Mouse (Mus musculus) olfactory bulb, adult 2 months (tissue): ENCODE data around the gene Cic. TPM values are rescaled to one million over a fixed set of nuclear protein-coding genes. Genes with fewer than 3 reads are reported as not detected.

Source experiments
- H3K27ac ChIP-seq: fragments of 200-500 bp; 2 replicates; pipeline ENCODE4 v1.5.1; 2012; ENCODE audit warnings: low read depth, low read length; ENCODE audit not compliant: insufficient read depth
- H3K4me1 ChIP-seq: fragments of 200-500 bp; 2 replicates; pipeline ENCODE4 v1.6.1; 2012; ENCODE audit warnings: low read length; ENCODE audit not compliant: control insufficient read depth, insufficient read depth
- H3K4me3 ChIP-seq: fragments of 200-500 bp; 2 replicates; pipeline ENCODE4 v1.5.1; 2012; ENCODE audit warnings: mild to moderate bottlenecking, low read depth, low read length, moderate library complexity; ENCODE audit not compliant: insufficient read depth
- CTCF ChIP-seq: fragments of 200-500 bp; IDR thresholded peaks from 2 replicates; pipeline ENCODE4 v1.5.1; 2012; ENCODE audit warnings: low read depth, mild to moderate bottlenecking, low read length, moderate library complexity; ENCODE audit not compliant: insufficient read depth
- POLR2A ChIP-seq: fragments of 200-500 bp; IDR thresholded peaks from 2 replicates; pipeline ENCODE4 v1.6.1; 2012; ENCODE audit warnings: mild to moderate bottlenecking, low read depth, low read length, moderate library complexity; ENCODE audit not compliant: insufficient read depth
- WGBS: fragments of 180-500 bp; shearing (Covaris S2); methylation state at CpG from one replicate; pipeline ENCODE4 v1.1.7; 2018; 5-methylcytosine and 5-hydroxymethylcytosine counted together
- polyA plus RNA-seq: library from polyadenylated mRNA; stranded (reverse); fragments of >200 nt; gene quantifications from 2 replicates; pipeline ENCODE4 v1.2.4, GENCODE M21; 2012; ENCODE audit warnings: low replicate concordance; ENCODE audit not compliant: missing spikeins, insufficient read depth, insufficient read length

The Cic gene
- polyA plus RNA-seq, 1 experiment, result 41.9 TPM

- WGBS, result 70% methylated on average over 20 of the region's 20 CpGs
- peaks cover 28% of the 10 kb centered on the region for H3K4me1 ChIP-seq
- H3K27ac ChIP-seq, result no peak overlapping the region
- no peak overlapping the region for H3K4me3 ChIP-seq
- no peak for TF ChIP-seq POLR2A
- TF ChIP-seq CTCF, result no peak
Observed at GRCm38 (mm10) chr7:25285511-25286238, 18.2 kb downstream of the Cic start.

GRCm38 (mm10) chr7:25286989-25287388, 19.5 kb downstream of the Cic start:
- Histone ChIP-seq H3K4me3 (no peak overlapping the region), H3K4me1 (peaks cover 27% of the 10 kb centered on the region), H3K27ac (no peak overlapping the region)
- 76% methylated on average over 8 of the region's 8 CpGs for WGBS
- TF ChIP-seq CTCF, result no peak
- no peak for TF ChIP-seq POLR2A

- WGBS, result 91% methylated on average over 12 of the region's 12 CpGs
- no peak overlapping the region for H3K4me3 ChIP-seq
- TF ChIP-seq CTCF, result no peak
- no peak for TF ChIP-seq POLR2A
Observed at GRCm38 (mm10) chr7:25288011-25288410, 20.5 kb downstream of the Cic start.

DNA sequence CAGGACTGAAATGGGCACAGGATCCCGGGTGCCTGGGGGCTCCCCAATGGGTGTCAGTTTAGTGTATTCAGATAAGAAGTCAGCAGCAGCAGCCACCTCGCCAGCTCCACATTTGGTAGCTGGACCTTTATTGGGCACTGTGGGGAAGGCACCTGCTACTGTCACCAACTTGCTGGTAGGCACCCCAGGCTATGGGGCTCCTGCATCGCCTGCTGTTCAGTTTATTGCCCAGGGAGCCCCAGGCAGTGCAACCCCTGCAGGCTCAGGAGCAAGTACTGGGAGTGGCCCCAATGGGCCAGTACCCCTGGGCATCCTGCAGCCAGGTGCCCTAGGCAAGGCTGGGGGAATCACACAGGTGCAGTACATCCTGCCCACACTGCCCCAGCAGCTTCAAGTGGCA, 21.2 kb downstream of the Cic start:
- 95% methylated on average over 3 of the region's 3 CpGs for WGBS

More at GRCm38 (mm10) chr7:25288011-25288410, 20.5 kb downstream of the Cic start:
- H3K27ac ChIP-seq, result no peak overlapping the region
- peaks cover 27% of the 10 kb centered on the region for H3K4me1 ChIP-seq

DNA sequence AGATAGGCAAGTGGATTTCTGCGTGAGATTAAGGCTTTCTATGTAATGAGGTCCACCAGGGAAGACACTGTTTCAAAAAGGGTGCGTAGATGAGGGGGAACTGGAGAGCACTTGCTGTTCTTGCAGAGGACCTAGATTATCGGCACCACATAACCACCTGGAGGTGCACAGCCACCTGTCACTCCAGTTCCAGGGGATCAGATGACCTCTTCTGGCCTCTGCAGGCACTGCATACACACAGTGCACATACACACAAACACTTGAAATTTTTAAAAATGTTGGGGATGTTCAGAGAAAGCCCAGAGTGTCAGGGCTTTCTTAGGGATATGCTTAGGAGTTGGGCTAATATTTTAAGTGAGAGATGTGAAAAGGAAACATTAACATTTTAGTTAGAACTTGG, 22.4 kb downstream of the Cic start:
- Histone ChIP-seq H3K27ac (no peak overlapping the region), H3K4me3 (no peak overlapping the region), H3K4me1 (peaks cover 9% of the 10 kb centered on the region)
- WGBS, result 100% methylated on average over 3 of the region's 3 CpGs
- TF ChIP-seq CTCF (no peak), POLR2A (no peak)

More for the DNA sequence above, 21.2 kb downstream of the Cic start:
- Histone ChIP-seq H3K27ac (no peak overlapping the region), H3K4me1 (peaks cover 21% of the 10 kb centered on the region), H3K4me3 (no peak overlapping the region)
- TF ChIP-seq CTCF (no peak), POLR2A (no peak)

DNA sequence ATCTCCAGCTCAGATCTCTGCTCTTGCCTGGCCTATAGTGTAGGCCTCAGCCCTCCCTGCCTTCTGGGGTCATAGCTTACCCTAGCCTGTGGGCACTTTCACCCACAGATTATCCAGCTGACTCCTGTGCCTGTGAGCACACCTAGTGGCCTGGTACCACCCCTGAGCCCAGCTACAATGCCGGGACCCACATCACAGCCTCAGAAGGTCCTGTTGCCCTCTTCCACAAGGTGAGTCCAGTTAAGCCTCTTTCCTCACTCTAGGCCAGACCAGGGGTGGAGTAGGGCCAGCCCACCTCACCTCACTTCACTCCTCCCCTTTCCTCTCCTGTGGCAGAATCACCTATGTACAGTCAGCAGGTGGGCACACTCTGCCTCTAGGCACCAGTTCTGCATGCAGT, 23.0 kb downstream of the Cic start:
- peaks cover 8% of the 10 kb centered on the region; the same call in 1 of the 2 replicates for H3K4me1 ChIP-seq
- 100% methylated on average over 1 of the region's 1 CpGs for WGBS
- H3K4me3 ChIP-seq, result no peak overlapping the region
- H3K27ac ChIP-seq, result no peak overlapping the region
- TF ChIP-seq POLR2A (no peak), CTCF (no peak)

DNA sequence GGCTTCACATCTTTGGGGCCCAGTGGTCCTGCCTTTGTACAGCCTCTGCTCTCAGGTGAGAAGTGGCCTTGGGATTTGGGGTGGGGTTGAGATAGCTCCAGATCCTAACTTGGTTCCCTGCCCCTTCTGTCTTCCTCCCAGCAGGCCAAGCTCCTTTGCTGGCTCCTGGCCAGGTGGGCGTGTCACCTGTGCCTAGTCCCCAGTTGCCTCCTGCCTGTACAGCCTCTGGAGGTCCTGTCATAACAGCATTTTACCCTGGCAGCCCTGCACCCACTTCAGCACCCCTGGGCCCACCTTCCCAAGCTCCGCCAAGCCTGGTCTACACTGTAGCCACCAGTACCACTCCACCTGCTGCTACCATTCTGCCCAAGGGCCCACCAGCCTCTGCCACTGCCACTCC, 23.4 kb downstream of the Cic start:
- no peak overlapping the region for H3K27ac ChIP-seq
- no peak overlapping the region for H3K4me3 ChIP-seq
- TF ChIP-seq CTCF, result no peak
- H3K4me1 ChIP-seq, result peaks cover 8% of the 10 kb centered on the region; the same call in 1 of the 2 replicates
- 46% methylated on average over 2 of the region's 2 CpGs for WGBS

GRCm38 (mm10) chr7:25292107-25292506, 24.6 kb downstream of the Cic start:
- TF ChIP-seq CTCF (no peak), POLR2A (no peak)
- Histone ChIP-seq H3K4me1 (peaks cover 11% of the 10 kb centered on the region; the same call in 1 of the 2 replicates), H3K4me3 (no peak overlapping the region), H3K27ac (no peak overlapping the region)
- 50% methylated on average over 7 of the region's 7 CpGs for WGBS

- Histone ChIP-seq H3K4me3 (no peak overlapping the region), H3K4me1 (0 out of 2 replicates have a peak, but pooled peaks cover 12% of the 10 kb centered on the region), H3K27ac (no peak overlapping the region)
- WGBS, result 74% methylated on average over 10 of the region's 10 CpGs
- TF ChIP-seq POLR2A (no peak), CTCF (no peak)
Observed at GRCm38 (mm10) chr7:25293191-25293739, 25.8 kb downstream of the Cic start.
